Mouse (Mus musculus) frontal cortex, postnatal 25 days (tissue): Measurements from ENCODE around the gene Igsf9.

ENCODE experiments used
- DNase-seq, 2 experiments: peaks; one replicate each; pipeline ENCODE4 v3.0.0; 2022; ENCODE audit warnings: low spot score in 2 of 2

The Igsf9 gene

GRCm38 (mm10) chr1:172468301-172468877 is 13.2 kb upstream of the Igsf9 start:
- DNase-seq, result no peak

GRCm38 (mm10) chr1:172469373-172469772 is 12.2 kb upstream of the Igsf9 start:
- no peak for DNase-seq

- DNase-seq, result no peak
Observed at GRCm38 (mm10) chr1:172469810-172470448, 11.7 kb upstream of the Igsf9 start.

GRCm38 (mm10) chr1:172472909-172473308 is 8.7 kb upstream of the Igsf9 start:
- no peak for DNase-seq

- no peak for DNase-seq
Observed at GRCm38 (mm10) chr1:172474196-172474595, 7.4 kb upstream of the Igsf9 start.

GRCm38 (mm10) chr1:172475054-172475741 is 6.4 kb upstream of the Igsf9 start, which contains the start of gene Slamf9:
TSS of gene Slamf9 (plus strand) at chr1:172475358.
- DNase-seq, result no peak

GRCm38 (mm10) chr1:172478020-172478419 is 3.6 kb upstream of the Igsf9 start:
- DNase-seq, result no peak

GRCm38 (mm10) chr1:172480376-172480775 is 1.2 kb upstream of the Igsf9 start:
- DNase-seq, result no peak

- no peak for DNase-seq
Observed at GRCm38 (mm10) chr1:172481111-172481510, 477 bp upstream of the Igsf9 start.

- no peak for DNase-seq
Observed at GRCm38 (mm10) chr1:172482518-172483360, 1.2 kb downstream of the Igsf9 start.

- DNase-seq, result no peak
Observed at GRCm38 (mm10) chr1:172483361-172483660, 1.7 kb downstream of the Igsf9 start.

- no peak for DNase-seq
Observed at GRCm38 (mm10) chr1:172484236-172484635, 2.6 kb downstream of the Igsf9 start.

GRCm38 (mm10) chr1:172484671-172485070 is 3.1 kb downstream of the Igsf9 start:
- DNase-seq, result no peak

GRCm38 (mm10) chr1:172485821-172486220 is 4.2 kb downstream of the Igsf9 start:
- no peak for DNase-seq

- no peak for DNase-seq
Observed at GRCm38 (mm10) chr1:172486236-172486635, 4.6 kb downstream of the Igsf9 start.

GRCm38 (mm10) chr1:172486651-172487050 is 5.1 kb downstream of the Igsf9 start:
- DNase-seq, result no peak

- no peak for DNase-seq
Observed at GRCm38 (mm10) chr1:172487859-172488258, 6.3 kb downstream of the Igsf9 start.

- DNase-seq, result no peak
Observed at GRCm38 (mm10) chr1:172488831-172489230, 7.2 kb downstream of the Igsf9 start.

- no peak for DNase-seq
Observed at GRCm38 (mm10) chr1:172489585-172490250, 8.1 kb downstream of the Igsf9 start.

- peak; percentile 93 to 94 for DNase-seq
Observed at GRCm38 (mm10) chr1:172490261-172490661, 8.7 kb downstream of the Igsf9 start.

GRCm38 (mm10) chr1:172492047-172492446 is 10.5 kb downstream of the Igsf9 start:
- DNase-seq, result no peak

- no peak for DNase-seq
Observed at GRCm38 (mm10) chr1:172493516-172493915, 11.9 kb downstream of the Igsf9 start.
